Mouse (Mus musculus): ENCODE results near the gene Sf3a2. TPM values are rescaled to one million over a fixed set of nuclear protein-coding genes. Genes with fewer than 3 reads are reported as not detected.
A peak's percentile ranks its signal among the peaks of the same experiment; 100 is the strongest.
"Not testable (repeated sequence)": the region's sequence is repeated elsewhere in the genome, so short reads cannot be mapped to it uniquely, and the experiment has no call there.

Gene Sf3a2
- total RNA-seq, 2 experiments from 2014 or later: 29.5 to 29.7 TPM

DNA sequence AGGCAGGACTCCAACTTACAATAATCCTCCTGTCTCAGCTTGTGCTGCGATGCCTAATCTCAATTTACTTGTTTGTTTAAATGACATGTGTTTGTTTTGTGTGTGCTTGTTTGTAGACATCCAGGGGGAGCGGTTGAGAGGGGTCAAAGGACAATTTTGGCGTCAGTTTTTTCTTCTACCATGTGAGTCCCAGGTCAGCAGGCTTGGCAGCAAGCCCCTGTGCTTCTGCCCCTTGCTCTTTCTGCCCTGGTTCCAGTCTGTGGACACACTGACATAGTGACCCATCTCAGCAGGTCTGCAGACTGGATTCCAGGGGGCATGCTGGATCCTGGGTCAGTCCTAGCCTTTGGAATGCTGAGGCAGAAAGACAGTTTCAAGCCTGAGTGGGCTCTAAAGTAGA is 21.4 kb downstream of the Sf3a2 start:
- intact Hi-C loops (cut with DNase I): no loop called here
- DNase-seq: no peak

DNA sequence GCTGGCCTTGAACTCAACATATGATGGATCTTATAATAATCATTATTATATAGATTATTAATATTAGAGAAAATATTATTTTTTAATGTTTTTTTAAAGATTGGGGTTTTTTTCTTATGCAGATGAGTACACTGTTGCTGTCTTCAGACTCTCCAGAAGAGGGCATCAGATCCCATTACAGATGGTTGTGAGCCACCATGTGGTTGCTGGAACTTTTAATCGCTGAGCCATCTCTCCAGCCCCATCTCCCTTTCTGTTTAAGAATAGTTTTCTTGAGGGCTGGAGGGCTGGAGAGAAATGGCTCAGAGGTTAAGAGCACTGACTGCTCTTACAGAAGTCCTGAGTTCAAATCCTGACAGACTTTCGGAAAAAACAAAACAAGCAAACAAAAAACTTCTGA is 24.0 kb downstream of the Sf3a2 start:
- DNase-seq: no peak
- intact Hi-C loops (cut with DNase I): loop anchor here (1.0 kb wide), 2 partner anchors 53 to 58 kb away; no protein-coding TSS in a partner anchor

DNA sequence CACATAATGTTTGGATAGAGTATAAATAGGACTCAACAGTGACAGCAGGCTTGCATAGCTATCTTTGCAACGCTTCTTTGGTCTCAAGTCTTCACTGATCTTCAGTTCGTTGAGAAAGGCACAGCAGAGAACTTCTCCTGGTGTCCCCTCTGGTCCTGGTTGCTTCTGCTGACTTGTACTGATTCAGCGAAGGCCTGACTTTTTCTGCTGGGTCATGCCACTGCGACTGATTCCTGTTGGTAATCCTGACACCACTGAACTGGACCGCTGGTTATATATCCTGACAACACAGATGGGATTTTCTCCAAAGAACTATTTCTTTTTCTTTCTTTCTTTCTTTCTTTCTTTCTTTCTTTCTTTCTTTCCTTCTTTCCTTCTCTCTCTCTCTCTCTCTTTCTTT is 24.5 kb downstream of the Sf3a2 start:
- DNase-seq: no peak
- intact Hi-C loops (cut with DNase I): loop anchor here (1.0 kb wide), 2 partner anchors 53 to 58 kb away; no protein-coding TSS in a partner anchor

DNA sequence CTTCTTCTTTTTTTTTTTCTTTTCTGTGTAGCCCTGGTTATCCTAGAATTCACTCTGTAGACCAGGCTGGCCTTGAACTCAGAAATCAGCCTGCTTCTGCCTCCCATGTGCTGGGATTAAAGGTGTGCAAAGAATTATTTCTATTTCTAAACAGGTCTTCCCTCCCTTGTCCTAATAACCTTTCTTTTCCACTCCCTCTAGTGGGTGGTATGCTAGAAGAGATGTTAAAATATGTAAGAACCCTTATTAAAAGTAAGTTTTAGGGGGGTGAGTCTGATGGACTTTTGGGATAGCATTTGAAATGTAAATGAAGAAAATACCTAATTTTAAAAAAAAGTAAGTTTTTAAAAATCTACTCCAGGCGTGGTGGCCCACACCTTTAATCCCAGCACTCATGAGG is 25.3 kb downstream of the Sf3a2 start:
- intact Hi-C loops (cut with DNase I): no loop called here
- DNase-seq: no peak

DNA sequence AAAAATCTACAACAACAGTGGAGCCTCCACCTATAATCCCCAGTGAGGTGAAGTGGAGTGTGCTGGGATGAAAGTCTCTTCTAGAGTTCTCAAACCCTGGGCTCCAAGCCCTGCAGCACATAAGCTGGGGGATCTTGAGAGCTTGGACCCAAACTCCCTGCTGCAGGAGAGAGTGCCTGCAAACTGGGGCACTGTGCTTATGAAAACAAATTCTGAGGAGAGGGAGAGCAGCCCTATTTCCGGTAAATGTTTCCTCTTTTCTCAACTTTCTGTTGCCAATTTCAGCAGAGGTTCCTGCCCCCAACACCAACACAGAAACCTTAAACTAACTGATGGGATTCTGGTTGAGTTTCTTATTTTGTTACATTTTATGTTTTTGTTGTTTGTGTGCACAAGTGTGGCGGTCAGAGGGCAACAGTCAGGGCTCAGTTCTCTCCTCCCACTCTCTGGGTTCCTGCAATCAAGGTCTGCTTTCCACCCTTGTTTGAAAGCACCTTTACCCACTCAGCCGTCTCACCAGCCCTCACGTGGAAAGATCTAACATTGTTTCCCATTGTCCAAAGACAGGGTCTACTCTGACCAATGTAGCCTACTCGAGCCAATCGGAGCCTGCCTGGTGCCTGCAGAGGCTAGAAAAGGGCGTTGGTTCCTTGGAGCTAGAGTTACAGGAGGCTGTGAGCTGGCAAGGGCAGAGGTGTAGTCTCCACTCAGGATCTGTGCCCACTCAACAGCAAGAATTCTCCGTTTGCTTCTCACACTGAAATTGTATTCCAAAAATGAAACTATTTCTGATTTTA is 26.0 kb downstream of the Sf3a2 start:
- no peak for DNase-seq
- intact Hi-C loops (cut with DNase I): no loop called here

DNA sequence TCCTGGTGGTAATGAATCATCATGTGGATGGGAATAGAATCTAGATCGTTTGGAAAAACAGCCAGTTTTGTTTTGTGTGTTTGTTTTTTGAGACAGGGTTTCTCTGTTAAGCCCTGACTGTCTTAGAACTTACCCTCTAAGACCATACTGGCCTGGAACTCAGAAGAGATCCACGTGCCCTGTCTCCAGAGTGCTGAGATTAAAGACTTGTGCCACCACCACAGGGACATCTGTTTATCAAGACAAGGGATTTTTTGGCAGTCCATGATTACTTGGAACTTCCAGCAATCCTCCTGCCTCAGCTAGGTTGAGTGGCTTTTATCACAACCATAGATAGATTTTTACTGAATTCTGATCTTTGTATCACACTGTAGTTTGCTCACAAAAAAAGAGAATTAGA is 26.8 kb downstream of the Sf3a2 start:
- no peak for DNase-seq
- intact Hi-C loops (cut with DNase I): loop anchor here (5.0 kb wide), 1 partner anchor 172 kb away; no protein-coding TSS in a partner anchor

DNA sequence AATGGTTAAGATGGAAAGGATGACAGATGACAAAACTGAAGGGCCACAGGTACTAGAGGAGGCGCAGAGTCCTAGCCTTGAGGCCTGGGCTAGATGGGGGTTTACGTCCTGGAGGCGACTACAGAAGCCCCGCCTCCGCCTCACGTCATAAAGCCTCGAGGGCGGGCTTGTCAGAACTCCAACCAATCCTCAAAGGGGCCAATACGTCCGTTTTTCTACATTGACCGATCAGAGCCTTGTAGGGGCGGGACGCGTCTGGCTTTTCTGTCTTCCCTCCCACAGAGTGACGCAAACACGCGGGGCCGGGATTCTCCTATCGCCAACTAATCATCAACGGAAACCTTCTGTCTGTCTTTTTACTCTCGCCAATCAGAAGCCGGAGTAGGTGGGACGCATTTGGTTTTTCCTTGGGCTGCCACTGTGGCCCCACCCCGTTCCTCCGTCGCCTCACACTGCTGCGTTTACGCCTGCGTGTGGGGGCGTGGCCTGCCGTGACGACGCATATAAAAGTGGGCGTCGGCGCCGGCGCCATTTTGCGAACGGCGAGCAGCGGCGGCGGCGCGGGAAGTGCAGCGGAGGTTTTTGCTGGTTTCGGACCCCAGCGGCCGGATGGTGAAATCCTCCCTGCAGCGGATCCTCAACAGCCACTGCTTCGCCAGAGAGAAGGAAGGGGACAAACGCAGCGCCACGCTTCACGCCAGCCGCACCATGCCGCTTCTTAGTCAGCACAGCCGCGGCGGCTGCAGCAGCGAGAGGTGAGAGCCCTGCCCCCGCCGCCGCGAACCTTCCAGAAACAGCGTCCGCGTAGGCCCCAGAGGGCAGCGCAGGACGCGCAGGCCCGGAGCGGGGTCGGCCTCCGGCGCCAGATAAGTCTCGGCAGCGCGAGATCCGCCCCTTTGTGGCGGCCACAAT is 28.4 kb downstream of the Sf3a2 start, which contains the start of gene Oaz1:
Oaz1 (plus strand) TSS at position 506 of the 912 bp plus-strand sequence.
- intact Hi-C loops (cut with DNase I): loop anchor here (2.0 to 5.0 kb wide), 2 partner anchors 26 to 171 kb away; no protein-coding TSS in a partner anchor
- DNase-seq: peak; percentile 98

DNA sequence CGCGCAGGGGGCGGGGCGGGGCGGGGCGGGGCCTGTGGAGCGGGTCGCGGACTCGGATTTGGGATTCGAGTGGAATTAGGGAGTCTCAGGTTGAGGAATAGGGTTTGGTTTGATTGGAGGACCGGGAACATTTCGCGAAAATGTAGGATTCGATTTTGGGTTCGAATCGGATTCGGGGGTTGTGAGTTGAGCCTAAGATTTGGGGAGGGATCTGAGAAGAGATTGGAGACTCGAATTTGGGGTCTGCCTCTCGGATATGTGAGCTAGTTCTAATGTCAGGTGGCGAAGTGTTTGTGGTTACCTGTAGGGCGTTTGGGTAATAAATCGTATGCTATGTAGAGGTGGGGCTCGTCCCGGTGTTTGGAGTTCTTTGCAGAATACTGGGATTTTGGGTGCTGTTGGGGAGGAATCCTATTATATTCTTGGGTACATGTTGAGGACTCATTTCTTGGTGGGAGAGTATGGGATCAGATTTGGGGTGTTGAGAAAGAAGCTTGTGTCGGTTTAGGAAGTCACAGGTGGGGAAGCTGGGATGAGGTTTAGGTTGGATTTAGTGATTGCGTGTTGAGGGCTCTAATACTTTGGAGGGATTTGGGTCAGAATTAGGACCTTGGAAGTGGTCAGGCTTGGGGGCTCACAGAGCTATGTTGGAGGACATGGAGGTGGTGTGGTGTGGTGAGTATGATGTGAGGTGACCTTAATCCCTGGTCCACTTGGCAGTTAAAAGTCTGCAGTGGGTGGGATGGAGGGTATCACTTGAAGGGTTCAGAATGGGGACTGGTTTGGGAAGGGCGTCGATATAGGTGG is 29.3 kb downstream of the Sf3a2 start:
- DNase-seq: no peak
- intact Hi-C loops (cut with DNase I): loop anchor here (2.0 to 5.0 kb wide), 2 partner anchors 26 to 170 kb away; no protein-coding TSS in a partner anchor

DNA sequence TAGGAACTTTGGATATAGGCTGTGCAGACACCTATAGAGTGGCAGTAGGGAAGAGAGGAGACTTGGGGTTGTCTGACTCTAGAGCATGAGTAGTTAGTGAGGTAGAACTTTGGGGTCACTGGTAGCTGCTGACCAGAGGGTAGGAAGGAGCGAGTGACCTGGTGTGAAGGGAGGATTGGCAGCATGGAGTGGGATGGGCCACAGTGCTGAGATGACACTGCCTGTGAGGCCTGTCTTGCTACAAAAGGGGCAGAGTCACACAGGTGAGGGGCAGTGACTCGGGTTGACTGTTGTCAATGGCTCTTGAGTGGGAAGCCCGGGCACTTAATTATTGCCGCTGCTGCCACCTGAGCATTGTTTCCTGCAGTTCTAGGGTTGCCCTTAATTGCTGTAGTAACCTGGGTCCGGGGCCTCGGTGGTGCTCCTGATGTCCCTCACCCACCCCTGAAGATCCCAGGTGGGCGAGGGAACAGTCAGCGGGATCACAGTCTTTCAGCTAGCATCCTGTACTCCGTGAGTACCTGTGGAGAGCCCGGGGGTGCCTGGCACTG is 29.9 kb downstream of the Sf3a2 start:
- intact Hi-C loops (cut with DNase I): loop anchor here (2.0 to 5.0 kb wide), 2 partner anchors 27 to 169 kb away; no protein-coding TSS in a partner anchor
- no peak for DNase-seq

DNA sequence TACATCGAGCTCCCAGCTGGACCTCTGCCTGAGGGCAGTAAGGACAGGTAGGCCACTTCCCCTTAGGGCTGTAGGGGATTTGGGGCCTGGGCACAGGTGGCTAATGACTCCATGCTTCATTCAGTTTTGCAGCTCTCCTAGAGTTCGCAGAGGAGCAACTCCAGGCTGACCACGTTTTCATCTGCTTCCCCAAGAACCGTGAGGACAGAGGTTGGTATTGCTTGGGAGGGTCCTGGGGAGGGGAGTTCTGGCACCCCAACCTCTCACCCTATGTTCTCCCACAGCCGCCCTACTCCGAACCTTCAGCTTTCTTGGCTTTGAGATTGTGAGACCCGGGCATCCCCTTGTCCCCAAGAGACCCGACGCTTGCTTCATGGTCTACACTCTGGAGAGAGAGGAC is 30.6 kb downstream of the Sf3a2 start:
- intact Hi-C loops (cut with DNase I): loop anchor here (5.0 kb wide), 1 partner anchor 169 kb away; no protein-coding TSS in a partner anchor
- DNase-seq: not testable (repeated sequence)

DNA sequence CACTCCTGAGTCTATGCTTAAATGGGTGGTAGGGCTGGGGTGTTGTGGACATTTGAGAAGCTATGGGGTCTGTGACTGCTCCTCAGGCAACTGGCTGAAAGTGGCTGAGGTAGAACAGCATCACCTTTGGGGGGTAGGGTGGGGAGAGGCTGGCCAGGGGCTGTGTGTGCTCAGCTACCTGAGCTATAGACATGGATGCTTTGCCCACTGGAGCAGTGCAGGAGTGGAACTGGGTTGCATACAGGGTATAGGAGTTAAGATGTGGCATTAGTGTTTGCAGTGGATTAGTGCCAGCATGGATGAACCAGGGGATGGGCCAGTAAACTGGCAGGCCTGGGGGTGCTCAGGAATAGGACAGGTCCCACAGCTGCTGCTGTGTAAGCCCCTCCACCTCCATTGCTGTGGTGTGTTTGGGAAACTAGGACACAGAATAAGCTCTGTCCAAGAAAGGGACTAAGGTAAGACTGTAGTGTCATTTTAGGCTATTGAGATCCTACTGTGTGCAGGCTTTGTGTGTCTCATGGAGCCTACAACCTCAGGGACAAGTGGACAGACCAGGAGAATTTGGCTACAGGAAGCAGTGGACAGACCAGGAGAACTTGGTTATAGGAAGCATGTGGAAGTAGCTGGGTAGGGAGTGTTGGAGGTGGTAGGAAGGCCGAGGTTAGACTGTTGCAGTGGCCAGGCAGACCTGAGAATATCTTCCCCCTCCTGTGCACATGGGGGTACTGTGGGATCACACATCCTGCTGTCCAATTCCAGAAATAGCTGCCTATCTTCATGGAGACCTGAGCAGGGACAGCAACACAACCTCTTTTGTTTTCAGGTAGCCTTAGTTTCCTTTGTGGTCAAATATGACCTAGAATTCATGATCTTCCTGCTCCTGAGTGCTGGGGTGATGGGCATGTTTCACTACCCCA is 31.6 kb downstream of the Sf3a2 start:
- intact Hi-C loops (cut with DNase I): loop anchor here (2.0 to 5.0 kb wide), 2 partner anchors 23 to 168 kb away; no protein-coding TSS in a partner anchor
- DNase-seq: no peak

DNA sequence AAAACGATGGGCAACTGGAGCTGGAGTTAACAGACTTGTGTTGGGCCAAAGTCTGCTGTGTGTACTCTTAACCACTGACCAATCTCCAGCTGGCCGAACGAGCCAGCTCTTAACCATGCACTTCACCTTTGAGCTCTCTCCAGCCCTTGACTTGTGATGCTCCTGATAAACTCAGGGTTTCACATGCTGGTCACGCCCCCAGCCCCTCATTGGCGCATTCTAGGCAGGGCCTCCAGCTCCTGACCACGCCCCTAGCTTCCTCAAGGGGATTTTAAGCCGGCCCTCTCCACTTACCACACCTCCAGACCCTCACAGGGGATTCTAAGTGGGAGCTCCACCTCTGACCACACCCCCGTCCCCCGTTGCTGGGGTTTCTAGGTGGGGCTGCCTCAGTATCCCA is 33.1 kb downstream of the Sf3a2 start:
- peak in 1 of 2 experiments; percentile 29 for DNase-seq
- intact Hi-C loops (cut with DNase I): loop anchor here (2.0 kb wide), 1 partner anchor 22 kb away; no protein-coding TSS in a partner anchor

DNA sequence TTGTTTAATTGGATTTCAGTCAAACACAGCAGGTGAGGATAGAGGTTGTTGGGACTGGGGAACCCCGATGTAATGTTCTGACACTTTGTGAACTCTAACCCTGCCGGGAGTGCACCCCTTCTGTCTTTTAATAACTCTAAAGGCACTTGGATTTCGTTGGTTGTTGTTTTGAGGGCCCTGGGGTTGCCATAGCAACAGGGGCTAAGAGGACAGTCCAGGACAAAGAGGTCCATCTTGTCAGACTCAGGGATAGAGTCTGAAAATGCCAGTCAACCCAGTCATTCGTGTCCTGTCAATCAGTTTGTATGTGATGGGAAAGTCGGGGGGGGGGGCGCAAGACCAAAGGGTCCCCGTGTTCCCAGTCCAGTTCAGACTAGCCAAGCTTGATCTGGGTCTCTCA is 34.8 kb downstream of the Sf3a2 start:
- no peak for DNase-seq
- intact Hi-C loops (cut with DNase I): no loop called here

DNA sequence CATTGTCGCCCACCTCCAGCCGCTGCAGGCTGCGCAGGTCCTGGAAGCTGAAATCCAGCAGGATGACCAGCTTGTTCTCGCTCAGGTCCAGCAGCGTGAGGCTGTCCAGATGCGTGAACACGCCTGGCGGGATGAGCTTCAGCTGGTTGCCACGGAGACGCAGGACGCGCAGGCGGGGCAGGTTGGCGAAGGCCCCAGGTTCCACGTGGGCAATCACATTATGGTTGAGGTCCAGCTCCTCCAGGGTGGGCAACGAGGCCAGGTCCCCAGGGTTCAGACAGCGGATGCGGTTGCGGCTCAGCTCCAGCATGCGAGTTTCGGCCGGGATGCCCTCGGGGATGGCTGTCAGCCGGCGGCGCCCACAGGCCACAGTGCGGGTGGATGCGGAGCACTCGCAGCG is 37.6 kb downstream of the Sf3a2 start:
- intact Hi-C loops (cut with DNase I): no loop called here
- DNase-seq: no peak

DNA sequence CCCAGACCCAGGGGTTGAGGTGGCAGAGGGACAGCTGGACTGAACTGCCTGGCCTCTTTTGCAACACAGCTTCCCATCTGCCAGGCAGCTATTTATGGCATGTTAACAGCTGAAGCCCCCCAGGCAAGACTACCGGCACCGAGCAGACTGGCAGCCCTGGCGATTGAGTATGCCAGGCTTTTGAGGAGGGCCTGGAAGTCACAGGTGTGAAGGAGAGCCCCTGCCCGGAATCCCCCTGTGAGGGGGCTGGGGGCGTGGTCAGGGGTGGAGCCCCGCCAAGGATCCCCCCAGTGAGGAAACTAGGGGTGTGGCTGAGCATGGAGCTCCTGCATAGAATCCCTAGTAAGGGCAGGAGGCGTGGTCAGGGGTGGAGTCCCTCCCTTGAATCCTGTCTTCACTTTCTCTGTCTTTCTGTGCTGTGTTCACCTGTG is 39.0 kb downstream of the Sf3a2 start:
- intact Hi-C loops (cut with DNase I): no loop called here
- DNase-seq: no peak

DNA sequence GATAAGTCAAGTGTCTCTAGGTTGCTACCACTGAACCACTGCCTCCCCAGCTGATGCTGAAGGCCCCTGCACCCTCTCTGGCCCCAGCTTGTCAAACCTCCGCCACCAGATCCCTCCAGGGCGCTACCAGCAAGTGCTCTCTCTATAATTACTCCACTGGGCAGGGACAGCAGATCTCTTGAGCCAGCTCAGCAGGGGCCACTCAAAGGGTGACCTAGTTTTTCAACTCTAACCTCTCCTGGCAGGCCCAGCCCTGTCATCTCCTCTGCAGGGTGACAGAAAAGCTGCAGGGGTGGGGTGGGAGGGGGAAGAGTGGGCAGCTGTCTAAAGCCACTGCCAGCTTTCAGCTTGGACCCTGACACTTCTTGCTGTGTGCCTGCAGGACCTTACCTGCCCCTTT is 39.8 kb downstream of the Sf3a2 start:
- intact Hi-C loops (cut with DNase I): no loop called here

DNA sequence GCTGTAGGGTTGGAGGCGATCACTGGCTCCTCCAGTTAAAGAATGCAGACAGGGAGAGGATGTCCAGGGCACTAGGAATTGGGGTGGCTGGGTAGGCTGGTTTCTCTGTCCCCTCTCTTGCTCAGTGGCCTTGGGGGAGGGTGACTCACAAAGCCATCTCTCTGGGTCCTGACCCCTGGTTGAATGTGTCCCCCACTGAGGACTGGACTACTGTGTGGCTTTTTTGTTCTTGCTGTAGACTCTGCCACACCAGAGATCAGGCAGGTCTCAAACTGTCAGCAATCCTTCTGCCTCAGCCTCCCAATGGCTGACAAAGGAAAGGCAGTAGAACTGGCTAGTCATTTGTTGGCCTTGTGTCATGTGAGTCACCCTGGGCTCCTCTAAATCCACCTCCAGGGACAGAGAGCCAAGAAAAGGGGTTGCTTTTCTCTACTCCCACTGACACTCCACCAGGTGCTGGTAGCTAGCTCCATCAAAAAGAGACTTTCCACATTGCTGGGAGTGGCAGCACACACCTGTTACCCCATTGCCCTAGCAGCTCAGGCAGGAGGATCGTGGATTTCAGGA is 40.4 kb downstream of the Sf3a2 start:
- intact Hi-C loops (cut with DNase I): no loop called here
- no peak for DNase-seq

More for the DNA sequence above, 39.8 kb downstream of the Sf3a2 start:
- peak in 1 of 2 experiments; percentile 33 for DNase-seq

DNA sequence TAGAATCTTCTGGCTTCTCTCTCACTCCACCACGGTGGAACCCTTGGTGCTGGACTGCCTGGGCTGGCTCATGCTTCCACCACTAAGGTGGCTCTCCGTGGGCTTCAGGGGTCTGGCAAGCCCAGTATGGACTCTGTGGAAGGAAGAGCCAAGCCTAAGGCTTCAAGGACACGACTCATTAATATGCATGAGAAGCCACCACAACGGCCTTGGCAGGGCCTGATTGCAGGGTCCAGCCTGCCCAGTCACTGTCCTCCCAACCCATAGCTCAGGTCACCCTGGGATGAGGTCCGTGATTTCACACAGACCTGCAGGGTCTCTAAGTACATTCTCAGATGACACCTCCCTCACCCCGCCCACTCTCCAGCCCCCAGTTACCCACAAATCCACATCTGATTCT is 41.9 kb downstream of the Sf3a2 start:
- no peak for DNase-seq
- intact Hi-C loops (cut with DNase I): no loop called here
